Mouse (Mus musculus) kidney, adult 11 months (tissue): ENCODE measurements around the gene Upf1.

Source experiments
- DNase-seq: peaks from one replicate; pipeline ENCODE4 v3.0.0; 2022

The Upf1 gene

GRCm38 (mm10) chr8:70356111-70356510 lies 3.0 kb upstream of the Upf1 start:
- DNase-seq: no peak

- no peak for DNase-seq
Observed at GRCm38 (mm10) chr8:70354004-70354403, 926 bp upstream of the Upf1 start.

GRCm38 (mm10) chr8:70352657-70353151 lies 374 bp downstream of the Upf1 start:
- peak; percentile 41 for DNase-seq

DNA sequence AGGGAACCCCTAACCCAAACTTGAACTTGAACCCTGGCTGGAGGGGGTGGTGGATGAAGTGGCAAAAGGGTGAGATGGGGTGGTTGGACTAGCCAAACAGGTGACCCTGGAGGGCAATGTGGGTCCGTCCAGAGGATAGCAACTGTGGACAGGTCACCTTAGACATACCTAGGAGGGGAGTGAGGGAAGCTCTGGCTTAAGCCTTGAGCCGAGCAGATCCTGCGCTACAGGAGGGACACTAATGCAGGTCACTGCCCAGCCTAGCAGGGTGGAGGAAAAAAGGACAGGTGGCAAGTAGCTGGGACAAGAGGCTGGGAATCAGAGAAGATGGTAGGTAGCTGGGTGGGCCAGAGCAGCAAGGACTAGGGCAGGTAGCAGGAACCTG lies 1.1 kb downstream of the Upf1 start:
- no peak for DNase-seq

DNA sequence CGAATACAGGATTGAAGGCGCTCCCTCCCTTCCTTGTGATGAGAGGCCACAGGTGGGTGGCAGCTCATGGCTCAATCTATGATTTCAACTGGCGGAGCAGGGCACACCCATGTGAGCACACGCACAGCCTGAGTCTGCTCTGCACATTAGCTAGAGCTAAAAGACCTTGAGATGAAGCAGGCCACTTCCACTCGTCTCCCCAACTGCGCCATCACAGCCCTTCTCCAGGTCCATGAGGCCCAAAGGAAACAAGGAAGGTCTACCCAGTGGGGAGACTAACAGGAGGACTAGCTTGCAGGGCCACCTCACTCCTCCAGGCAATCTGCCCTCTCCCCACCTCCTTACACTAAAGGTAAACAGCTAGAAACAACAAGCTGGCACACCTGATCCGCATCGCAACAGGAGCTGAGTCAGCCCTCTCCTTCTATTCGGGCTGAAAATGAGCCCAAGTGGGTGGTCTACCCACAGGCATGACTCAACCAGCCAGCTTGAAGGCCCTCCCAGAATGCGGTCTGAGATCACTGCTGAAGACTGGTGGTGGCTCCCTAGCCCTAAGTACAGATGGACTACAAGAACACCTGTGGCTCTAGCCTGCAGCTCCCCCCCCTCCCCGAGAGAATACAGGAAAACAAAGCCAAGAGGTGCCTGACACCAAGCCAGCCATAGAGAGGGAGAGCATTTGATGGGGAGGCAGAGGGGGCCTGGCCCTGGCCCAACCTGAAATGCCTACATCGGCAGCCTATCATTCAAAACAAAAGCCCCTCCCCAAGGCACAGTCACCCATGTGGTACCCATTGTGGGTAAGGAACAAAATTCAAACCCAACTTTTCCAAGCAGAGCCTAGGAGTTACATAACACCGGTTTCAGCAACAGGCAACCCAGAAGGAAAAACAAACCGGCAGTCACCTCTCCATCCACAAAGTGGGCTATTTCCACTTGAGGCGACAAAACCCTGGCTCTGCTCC lies 1.8 kb downstream of the Upf1 start:
- DNase-seq: no peak

DNA sequence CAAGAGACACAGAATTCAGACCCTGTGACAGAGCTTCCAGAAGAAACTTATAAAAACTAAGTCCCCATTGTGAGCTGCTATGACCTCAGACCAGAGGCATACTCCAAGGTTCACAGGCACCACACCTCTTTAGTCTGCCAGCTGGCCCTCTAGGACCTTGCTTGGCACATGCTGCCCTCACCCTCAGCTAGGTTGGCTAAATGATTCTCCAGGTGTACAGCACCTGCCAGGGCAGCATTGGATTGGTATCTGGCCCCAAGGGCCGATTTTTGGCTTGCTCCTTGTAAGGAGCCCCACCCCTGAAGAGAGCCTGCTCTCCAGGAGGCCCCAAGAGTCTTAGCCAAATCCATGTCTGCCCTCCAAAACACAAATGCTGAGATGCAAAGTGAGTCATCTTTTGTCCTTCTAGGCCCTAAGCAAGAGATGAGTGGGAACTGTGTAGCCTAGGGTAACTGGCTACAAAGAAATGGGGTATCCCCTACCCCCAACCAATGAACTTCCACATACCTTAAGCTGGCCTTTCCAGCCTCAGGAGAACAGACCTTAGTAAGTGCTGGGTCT lies 5.1 kb downstream of the Upf1 start:
- peak; percentile 75 for DNase-seq

- DNase-seq: no peak
Observed at GRCm38 (mm10) chr8:70347443-70347842, 5.6 kb downstream of the Upf1 start.

DNA sequence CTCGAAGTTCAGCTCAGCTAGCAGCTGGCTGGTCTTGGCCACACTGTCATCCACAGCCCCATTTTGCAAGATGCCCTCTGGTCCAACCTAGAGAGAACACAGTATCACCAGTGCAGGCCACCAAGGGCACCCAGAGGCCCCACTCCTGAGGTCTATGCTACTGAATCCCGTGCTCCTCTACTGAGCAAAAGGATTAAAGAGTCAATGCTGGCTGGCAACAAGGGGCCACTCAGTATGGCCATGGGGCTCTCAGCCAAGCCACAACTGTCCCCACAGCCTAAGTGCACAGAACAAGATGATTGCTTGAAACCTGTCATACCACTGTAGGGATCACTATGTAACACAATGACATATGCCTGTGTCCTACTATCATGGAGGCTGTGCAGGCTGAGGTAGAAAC lies 8.8 kb downstream of the Upf1 start:
- no peak for DNase-seq

GRCm38 (mm10) chr8:70343696-70344095 lies 9.4 kb downstream of the Upf1 start:
- DNase-seq: no peak

- no peak for DNase-seq
Observed at GRCm38 (mm10) chr8:70343076-70343475, 10.0 kb downstream of the Upf1 start.

GRCm38 (mm10) chr8:70342007-70342406 lies 11.1 kb downstream of the Upf1 start:
- no peak for DNase-seq

GRCm38 (mm10) chr8:70340659-70341058 lies 12.4 kb downstream of the Upf1 start:
- DNase-seq: no peak

DNA sequence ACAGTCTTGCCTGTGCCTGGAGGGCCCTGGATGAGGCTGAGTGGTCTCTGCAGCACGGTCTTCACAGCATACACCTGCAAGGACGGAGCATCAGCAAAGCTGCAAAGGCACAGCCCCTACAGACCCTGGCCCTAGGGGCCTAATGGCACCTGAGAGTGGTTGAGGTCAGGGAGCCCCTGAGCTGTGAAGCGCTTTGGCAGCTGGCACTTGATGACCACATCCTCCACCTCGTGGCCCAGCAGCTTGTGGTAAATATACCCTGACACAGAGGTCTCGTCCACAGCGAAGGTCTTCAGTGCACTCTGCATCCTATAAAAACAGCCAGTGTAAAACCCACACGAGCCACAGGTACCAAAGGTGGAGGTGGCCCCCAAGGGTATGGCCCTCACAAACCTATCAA lies 14.1 kb downstream of the Upf1 start:
- DNase-seq: no peak

- no peak for DNase-seq
Observed at GRCm38 (mm10) chr8:70332878-70333202, 20.2 kb downstream of the Upf1 start.

- no peak for DNase-seq
Observed at GRCm38 (mm10) chr8:70332070-70332877, 20.8 kb downstream of the Upf1 start.

GRCm38 (mm10) chr8:70331526-70331925 lies 21.6 kb downstream of the Upf1 start:
- DNase-seq: no peak

GRCm38 (mm10) chr8:70330741-70331364 lies 22.2 kb downstream of the Upf1 start:
- no peak for DNase-seq

DNA sequence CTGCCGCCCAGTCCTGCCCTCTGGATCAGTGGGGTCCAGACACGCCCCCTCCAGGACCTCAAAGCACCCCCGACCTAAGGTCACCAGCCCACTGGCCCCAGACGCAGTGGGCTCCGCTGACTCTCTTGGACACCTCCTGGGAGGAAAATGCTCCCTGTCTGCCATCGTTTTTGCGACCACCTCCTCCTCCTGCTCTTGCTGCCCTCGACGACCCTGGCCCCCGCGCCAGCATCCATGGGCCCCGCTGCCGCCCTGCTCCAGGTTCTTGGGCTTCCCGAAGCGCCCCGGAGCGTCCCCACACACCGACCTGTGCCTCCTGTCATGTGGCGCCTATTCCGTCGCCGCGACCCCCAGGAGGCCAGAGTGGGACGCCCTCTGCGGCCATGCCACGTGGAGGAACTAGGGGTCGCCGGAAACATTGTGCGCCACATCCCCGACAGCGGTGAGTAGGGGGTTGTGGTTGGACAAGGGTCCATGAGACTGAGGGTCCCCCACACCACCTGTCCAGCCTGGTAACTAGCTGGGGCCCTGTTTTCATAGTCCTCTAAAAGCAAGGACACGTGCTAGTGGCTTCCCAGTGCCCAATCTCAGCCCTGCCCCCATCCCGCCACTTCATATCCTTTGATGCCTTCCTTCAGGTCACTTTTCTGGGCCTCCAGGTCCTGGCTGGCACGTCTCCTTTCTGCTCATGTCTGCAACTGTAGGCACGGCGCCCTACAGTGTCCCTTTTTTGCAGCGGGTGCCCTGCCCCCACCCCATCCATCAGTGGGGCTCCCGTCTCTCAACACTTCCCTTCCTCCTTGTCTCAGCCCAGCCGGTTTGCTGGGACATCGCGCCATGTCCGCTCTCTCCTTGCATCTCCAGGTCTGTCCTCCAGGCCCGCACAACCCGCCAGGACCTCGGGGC lies 23.0 kb downstream of the Upf1 start:
- no peak for DNase-seq

DNA sequence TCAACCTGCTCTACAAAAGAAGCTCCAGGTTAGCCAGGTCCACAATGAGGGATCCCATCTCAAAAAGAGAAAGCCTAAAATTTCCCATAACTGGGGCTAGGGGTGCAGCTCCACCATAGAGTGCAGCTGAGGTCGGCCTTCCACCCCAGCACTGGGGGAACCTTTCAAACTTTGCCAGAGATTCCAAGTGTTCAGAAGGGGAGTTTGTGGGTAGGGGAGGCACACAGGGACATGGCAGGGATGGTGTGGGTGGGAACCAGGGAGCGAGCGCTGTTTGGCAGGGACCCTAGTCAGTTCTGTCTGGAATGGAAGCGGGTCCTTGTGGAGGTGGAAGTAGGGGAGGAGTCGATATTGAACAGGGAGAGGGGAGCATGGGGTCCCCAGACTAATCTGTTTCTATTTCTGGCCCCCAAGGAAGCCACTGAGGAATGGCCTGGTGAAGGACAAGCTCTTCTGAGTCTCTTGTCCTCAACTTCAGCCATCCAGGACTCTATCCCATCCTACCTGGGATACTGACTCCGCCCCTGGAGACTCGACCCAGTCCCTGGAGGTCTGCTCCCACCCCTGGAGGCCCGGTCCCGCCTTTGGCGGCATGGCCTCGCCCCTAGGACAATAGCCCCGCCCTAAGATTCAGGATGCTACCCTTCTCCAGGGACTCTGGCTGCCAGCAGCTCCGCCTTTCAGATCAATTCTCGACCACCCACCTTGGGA lies 23.8 kb downstream of the Upf1 start, which contains the start of gene Gdf1:
TSS of gene Gdf1 (plus strand) at position 694 of the 711 bp plus-strand sequence.
- no peak for DNase-seq

GRCm38 (mm10) chr8:70327512-70327911 lies 25.6 kb downstream of the Upf1 start:
- no peak for DNase-seq

GRCm38 (mm10) chr8:70323716-70324115 lies 29.4 kb downstream of the Upf1 start:
- DNase-seq: no peak
